Mouse (Mus musculus) olfactory bulb, adult 2 months (tissue): ENCODE data around the gene Zfp609.

Source experiments
- CTCF ChIP-seq: fragments of 200-500 bp; IDR thresholded peaks from 2 replicates; pipeline ENCODE4 v1.5.1; 2012; ENCODE audit warnings: low read depth, mild to moderate bottlenecking, low read length, moderate library complexity; ENCODE audit not compliant: insufficient read depth
- POLR2A ChIP-seq: fragments of 200-500 bp; IDR thresholded peaks from 2 replicates; pipeline ENCODE4 v1.6.1; 2012; ENCODE audit warnings: mild to moderate bottlenecking, low read depth, low read length, moderate library complexity; ENCODE audit not compliant: insufficient read depth

GRCm38 (mm10) chr9:65755673-65756375 is 71.5 kb downstream of the Zfp609 start:
- TF ChIP-seq CTCF (no peak), POLR2A (no peak)
